Mouse (Mus musculus): Measurements from ENCODE around the gene Akap5. TPM values are rescaled to one million over a fixed set of nuclear protein-coding genes. Genes with fewer than 3 reads are reported as not detected.

Gene Akap5
- polyA plus RNA-seq, 1 experiment from 2014 or later, result 0.98 TPM

DNA sequence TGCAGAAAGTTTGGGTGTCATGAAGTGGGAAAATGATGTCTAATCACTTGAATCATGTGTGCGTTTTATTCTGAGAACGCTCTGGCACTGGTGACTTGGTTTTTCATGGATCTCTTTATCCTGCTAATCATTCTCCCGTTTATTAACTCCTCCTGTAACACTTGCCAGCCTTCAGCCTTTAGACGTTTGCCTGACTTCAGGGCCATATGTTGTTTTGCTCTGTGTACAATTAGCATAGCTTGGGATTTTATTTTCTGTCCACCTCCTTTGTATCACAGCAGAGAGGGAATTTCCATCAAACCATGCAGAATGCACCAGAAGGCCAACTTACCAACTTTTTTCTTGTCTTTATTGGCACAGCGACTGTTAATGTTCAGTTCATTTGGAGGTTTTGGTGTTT lies 26.9 kb upstream of the Akap5 start:
- Histone ChIP-seq H3K9ac (no peak overlapping the region), H3K4me1 (no peaks in the 10 kb centered on the region), H3K9me3 (replicated peaks) (no peaks in the 10 kb centered on the region), H3K4me2 (no peak overlapping the region), H3K27me3 (replicated peaks) (no peaks in the 10 kb centered on the region), H3K36me3 (peaks cover 98% of the 10 kb centered on the region), H3K27ac (no peak overlapping the region), H3K4me3 (no peak overlapping the region)
- 86% methylated on average over 5 of the region's 5 CpGs for WGBS (ENCODE audit: insufficient replicate concordance)
- no peak for ATAC-seq

DNA sequence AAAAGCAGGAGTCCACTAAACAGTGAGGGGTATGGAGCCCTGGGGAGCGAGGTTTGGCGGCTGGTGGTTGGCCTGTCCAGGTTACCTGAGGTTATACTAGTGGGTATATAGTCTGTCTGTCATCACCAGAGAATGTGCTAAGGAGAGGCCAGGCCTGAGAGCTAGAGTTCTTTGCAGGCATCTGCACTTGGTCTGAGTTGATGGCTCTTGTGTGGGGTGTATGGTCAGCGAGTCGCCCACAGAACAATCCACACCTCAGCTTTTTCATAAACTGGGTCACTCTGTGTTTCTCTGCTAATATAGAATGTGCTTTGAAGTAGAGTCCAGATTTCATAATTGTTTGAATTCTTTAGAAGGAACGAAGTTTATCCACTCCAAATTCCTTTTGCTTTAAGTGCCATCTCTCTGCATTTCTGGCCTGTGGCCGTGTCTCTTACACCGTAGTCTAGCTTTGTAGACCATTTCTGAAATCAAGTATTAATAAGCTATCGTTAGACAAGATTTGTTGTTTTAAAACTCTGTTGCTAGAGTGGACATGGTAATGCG lies 25.3 kb upstream of the Akap5 start:
- no peak for ATAC-seq
- Histone ChIP-seq H3K36me3 (peaks cover 98% of the 10 kb centered on the region), H3K4me1 (no peaks in the 10 kb centered on the region), H3K9ac (no peak overlapping the region), H3K4me3 (no peak overlapping the region), H3K9me3 (replicated peaks) (no peaks in the 10 kb centered on the region), H3K27ac (no peak overlapping the region), H3K4me2 (no peak overlapping the region), H3K27me3 (replicated peaks) (no peaks in the 10 kb centered on the region)
- WGBS (ENCODE audit: insufficient replicate concordance), result 84% methylated on average over 9 of the region's 9 CpGs

GRCm38 (mm10) chr12:76300367-76300766 lies 24.3 kb upstream of the Akap5 start:
- ATAC-seq, result no peak
- 90% methylated on average over 10 of the region's 10 CpGs for WGBS (ENCODE audit: insufficient replicate concordance)
- H3K36me3 ChIP-seq, result peaks cover 97% of the 10 kb centered on the region

DNA sequence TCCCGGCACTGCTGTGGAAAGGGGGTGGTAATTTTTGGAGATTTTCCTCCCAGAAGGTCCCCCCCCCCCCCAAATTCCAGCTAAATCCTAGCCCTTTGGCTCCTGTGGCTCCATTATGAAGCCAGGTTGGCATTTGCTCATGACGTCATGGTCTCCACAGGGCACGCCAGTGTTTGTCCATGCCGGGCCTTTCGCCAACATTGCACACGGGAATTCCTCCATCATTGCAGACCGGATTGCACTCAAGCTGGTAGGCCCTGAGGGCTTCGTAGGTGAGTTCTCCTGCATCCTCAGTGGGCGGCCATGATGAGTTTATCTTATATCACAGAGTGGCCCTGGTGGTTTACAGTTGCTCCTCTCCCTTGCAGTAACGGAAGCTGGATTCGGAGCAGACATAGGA lies 21.2 kb upstream of the Akap5 start:
- Histone ChIP-seq H3K4me3 (no peak overlapping the region), H3K9me3 (replicated peaks) (no peaks in the 10 kb centered on the region), H3K9ac (no peak overlapping the region), H3K4me2 (no peak overlapping the region), H3K27me3 (replicated peaks) (no peaks in the 10 kb centered on the region), H3K27ac (no peak overlapping the region), H3K4me1 (no peaks in the 10 kb centered on the region), H3K36me3 (peaks cover 97% of the 10 kb centered on the region)
- no peak for ATAC-seq
- 88% methylated on average over 11 of the region's 11 CpGs for WGBS (ENCODE audit: insufficient replicate concordance)

More at GRCm38 (mm10) chr12:76300367-76300766, 24.3 kb upstream of the Akap5 start:
- H3K27ac ChIP-seq, result no peak overlapping the region
- H3K4me2 ChIP-seq, result no peak overlapping the region
- H3K9me3 ChIP-seq (replicated peaks), result no peaks in the 10 kb centered on the region
- no peak overlapping the region for H3K9ac ChIP-seq
- H3K27me3 ChIP-seq (replicated peaks), result no peaks in the 10 kb centered on the region
- no peaks in the 10 kb centered on the region for H3K4me1 ChIP-seq
- H3K4me3 ChIP-seq, result no peak overlapping the region

DNA sequence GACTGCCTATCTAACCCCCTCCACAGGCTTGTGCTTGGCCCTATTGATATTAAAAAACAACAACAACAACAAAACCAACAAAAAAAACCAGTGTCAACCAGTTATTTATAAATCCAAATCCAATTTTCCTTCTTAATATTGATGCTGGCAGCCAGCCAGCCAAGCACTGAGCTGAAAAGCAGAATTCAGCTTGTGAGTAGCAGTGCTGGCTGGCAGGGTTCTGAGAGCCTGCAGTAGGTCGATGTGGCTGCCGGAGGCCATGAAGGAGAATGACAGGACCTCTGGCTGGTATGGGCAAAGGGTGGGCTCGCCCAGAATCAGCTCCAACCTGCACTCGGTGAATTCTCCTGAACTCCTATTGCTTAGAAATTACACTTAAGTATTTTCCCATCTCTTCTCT lies 20.5 kb upstream of the Akap5 start:
- 85% methylated on average over 4 of the region's 4 CpGs for WGBS (ENCODE audit: insufficient replicate concordance)
- no peaks in the 10 kb centered on the region for H3K4me1 ChIP-seq
- H3K4me2 ChIP-seq, result no peak overlapping the region
- peaks cover 97% of the 10 kb centered on the region for H3K36me3 ChIP-seq
- H3K4me3 ChIP-seq, result no peak overlapping the region
- H3K9ac ChIP-seq, result no peak overlapping the region
- no peak overlapping the region for H3K27ac ChIP-seq
- H3K9me3 ChIP-seq (replicated peaks), result no peaks in the 10 kb centered on the region
- no peaks in the 10 kb centered on the region for H3K27me3 ChIP-seq (replicated peaks)
- ATAC-seq, result no peak

GRCm38 (mm10) chr12:76305107-76305506 lies 19.6 kb upstream of the Akap5 start:
- H3K9ac ChIP-seq, result no peak overlapping the region
- WGBS (ENCODE audit: insufficient replicate concordance), result 74% methylated on average over 8 of the region's 8 CpGs
- no peaks in the 10 kb centered on the region for H3K9me3 ChIP-seq (replicated peaks)
- no peak overlapping the region for H3K4me2 ChIP-seq
- H3K36me3 ChIP-seq, result peaks cover 96% of the 10 kb centered on the region
- H3K27me3 ChIP-seq (replicated peaks), result no peaks in the 10 kb centered on the region
- H3K4me1 ChIP-seq, result peaks cover 3% of the 10 kb centered on the region; the same call in 1 of the 2 replicates
- H3K4me3 ChIP-seq, result no peak overlapping the region
- no peak overlapping the region for H3K27ac ChIP-seq
- ATAC-seq, result no peak

DNA sequence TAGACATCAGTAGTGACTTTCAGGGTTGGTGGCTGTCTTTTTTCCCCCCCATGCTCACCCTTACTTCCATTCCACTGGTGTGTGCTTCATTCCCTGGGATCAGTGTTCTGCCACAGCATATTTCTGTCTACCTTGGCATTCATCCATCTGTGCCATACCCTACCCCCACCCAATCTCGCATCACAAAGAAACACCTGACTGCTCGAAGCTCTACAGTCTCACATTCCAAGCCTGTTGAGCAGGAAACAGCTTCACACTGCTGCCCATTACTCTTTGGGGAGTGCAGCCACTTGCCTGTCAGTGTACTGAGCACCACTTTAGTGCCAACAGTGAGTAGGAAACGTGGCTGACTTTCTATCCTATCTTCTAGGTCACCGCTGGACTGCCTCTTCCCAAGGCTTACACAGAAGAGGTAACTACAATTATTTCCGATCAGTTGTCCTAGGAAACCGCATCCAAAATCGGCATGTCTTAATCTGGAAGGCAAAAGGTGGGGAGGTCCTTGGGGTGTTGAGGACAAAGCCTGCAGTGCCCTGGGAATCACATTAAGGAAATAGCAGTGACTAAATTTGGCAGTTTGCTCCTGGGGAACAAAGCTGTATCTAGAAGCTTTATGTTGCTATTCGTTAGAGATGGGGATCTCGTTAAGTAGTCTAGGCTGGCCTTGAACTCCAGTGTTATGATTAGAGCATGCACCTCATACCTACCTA lies 17.7 kb upstream of the Akap5 start:
- H3K27me3 ChIP-seq (replicated peaks), result no peaks in the 10 kb centered on the region
- peaks cover 21% of the 10 kb centered on the region; the same call in 1 of the 2 replicates for H3K4me1 ChIP-seq
- WGBS (ENCODE audit: insufficient replicate concordance), result 84% methylated on average over 9 of the region's 9 CpGs
- no peak overlapping the region for H3K4me3 ChIP-seq
- H3K27ac ChIP-seq, result no peak overlapping the region
- no peak overlapping the region for H3K9ac ChIP-seq
- no peak overlapping the region for H3K4me2 ChIP-seq
- no peak for ATAC-seq
- H3K9me3 ChIP-seq (replicated peaks), result no peaks in the 10 kb centered on the region
- H3K36me3 ChIP-seq, result peaks cover 97% of the 10 kb centered on the region

DNA sequence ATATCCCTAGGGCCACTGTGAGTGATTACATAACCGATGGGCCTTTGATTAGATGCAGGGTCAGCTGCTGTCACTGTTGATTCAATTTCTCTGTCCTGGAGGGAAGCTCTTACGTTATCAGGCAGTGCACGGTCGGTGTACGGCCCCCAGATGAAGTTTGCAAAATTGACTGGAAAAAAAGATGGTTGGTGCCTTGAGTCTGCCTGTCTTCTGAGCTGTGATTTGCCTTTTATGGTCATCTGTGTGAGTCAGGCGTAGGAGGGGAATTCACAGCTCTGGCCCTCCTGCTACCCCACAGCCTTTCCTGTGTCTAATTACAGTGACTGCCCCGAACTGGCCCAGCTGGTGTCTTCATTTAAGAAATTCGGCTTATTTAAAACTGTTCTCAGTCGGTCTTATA lies 16.7 kb upstream of the Akap5 start:
- H3K27ac ChIP-seq, result no peak overlapping the region
- WGBS (ENCODE audit: insufficient replicate concordance), result 60% methylated on average over 9 of the region's 9 CpGs
- peaks cover 99% of the 10 kb centered on the region for H3K36me3 ChIP-seq

DNA sequence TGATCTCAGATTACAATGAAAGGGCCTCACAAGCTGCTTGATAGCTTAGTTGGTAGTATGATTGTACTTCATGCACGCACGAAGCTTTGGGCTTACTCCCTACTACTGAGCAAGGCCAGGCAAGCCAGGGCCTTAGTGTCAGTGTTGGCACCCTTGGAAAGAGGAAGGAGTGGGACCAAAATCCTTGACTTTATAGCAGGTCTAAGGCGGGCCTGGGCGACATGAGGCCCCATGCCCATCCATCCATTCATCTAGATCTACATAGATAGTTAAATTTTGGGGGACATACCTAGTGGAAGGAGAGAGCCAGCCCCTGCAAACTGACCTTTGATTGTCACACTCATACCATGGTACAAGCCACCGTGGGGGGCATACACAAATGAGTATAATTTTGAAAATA lies 16.3 kb upstream of the Akap5 start:
- no peak for ATAC-seq
- Histone ChIP-seq H3K27me3 (replicated peaks) (no peaks in the 10 kb centered on the region), H3K4me3 (no peak overlapping the region), H3K4me2 (no peak overlapping the region), H3K4me1 (peaks cover 21% of the 10 kb centered on the region; the same call in 1 of the 2 replicates), H3K27ac (0 out of 2 replicates have a peak overlapping the region, but pooled peaks have one; percentile 25), H3K9me3 (replicated peaks) (no peaks in the 10 kb centered on the region), H3K36me3 (peaks cover 99% of the 10 kb centered on the region), H3K9ac (no peak overlapping the region)
- WGBS (ENCODE audit: insufficient replicate concordance), result 84% methylated on average over 5 of the region's 5 CpGs

More for the DNA sequence above, 16.7 kb upstream of the Akap5 start:
- Histone ChIP-seq H3K27me3 (replicated peaks) (no peaks in the 10 kb centered on the region), H3K9ac (no peak overlapping the region), H3K9me3 (replicated peaks) (no peaks in the 10 kb centered on the region), H3K4me1 (peaks cover 21% of the 10 kb centered on the region; the same call in 1 of the 2 replicates), H3K4me2 (no peak overlapping the region), H3K4me3 (no peak overlapping the region)
- no peak for ATAC-seq

GRCm38 (mm10) chr12:76310007-76310406 lies 14.7 kb upstream of the Akap5 start:
- Histone ChIP-seq H3K4me1 (peaks cover 21% of the 10 kb centered on the region; the same call in 1 of the 2 replicates), H3K4me3 (no peak overlapping the region), H3K36me3 (peaks cover 99% of the 10 kb centered on the region), H3K9ac (no peak overlapping the region), H3K4me2 (no peak overlapping the region), H3K27ac (peak overlapping the region; percentile 18; the same call in 1 of the 2 replicates), H3K27me3 (replicated peaks) (no peaks in the 10 kb centered on the region), H3K9me3 (replicated peaks) (no peaks in the 10 kb centered on the region)
- 37% methylated on average over 6 of the region's 6 CpGs for WGBS (ENCODE audit: insufficient replicate concordance)
- ATAC-seq, result 0 out of 2 replicates have a peak, but pooled peaks have one; percentile 38

GRCm38 (mm10) chr12:76310633-76311032 lies 14.1 kb upstream of the Akap5 start:
- H3K9ac ChIP-seq, result no peak overlapping the region
- no peak overlapping the region for H3K4me3 ChIP-seq
- 0 out of 2 replicates have a peak overlapping the region, but pooled peaks have one; percentile 18 for H3K27ac ChIP-seq
- H3K27me3 ChIP-seq (replicated peaks), result no peaks in the 10 kb centered on the region
- no peak for ATAC-seq
- peaks cover 99% of the 10 kb centered on the region for H3K36me3 ChIP-seq
- no peaks in the 10 kb centered on the region for H3K9me3 ChIP-seq (replicated peaks)
- peaks cover 21% of the 10 kb centered on the region; the same call in 1 of the 2 replicates for H3K4me1 ChIP-seq
- WGBS (ENCODE audit: insufficient replicate concordance), result 68% methylated on average over 6 of the region's 6 CpGs
- H3K4me2 ChIP-seq, result no peak overlapping the region

DNA sequence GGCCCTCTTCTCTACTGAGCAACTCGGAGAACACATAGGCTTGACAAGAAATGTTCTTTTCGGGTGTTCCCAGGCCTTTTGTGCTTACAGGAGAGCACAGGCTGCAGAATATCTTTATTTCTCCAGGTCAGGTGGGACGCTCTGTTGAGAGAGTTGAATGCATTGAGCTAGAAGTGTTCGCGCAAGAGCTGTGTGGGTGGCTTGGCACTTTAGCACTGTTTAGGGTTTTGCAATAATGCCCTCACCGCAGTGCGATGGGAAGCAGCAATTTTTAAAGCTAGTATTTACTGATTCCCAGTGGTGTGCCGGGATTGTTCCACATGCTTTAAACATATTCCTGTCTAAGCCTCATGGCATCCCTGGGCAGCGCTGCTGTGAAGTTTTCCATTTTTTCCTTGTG lies 13.5 kb upstream of the Akap5 start:
- Histone ChIP-seq H3K36me3 (peaks cover 99% of the 10 kb centered on the region), H3K4me3 (no peak overlapping the region), H3K9ac (no peak overlapping the region), H3K27me3 (replicated peaks) (no peaks in the 10 kb centered on the region), H3K4me2 (no peak overlapping the region), H3K27ac (no peak overlapping the region), H3K9me3 (replicated peaks) (no peaks in the 10 kb centered on the region), H3K4me1 (peaks cover 21% of the 10 kb centered on the region; the same call in 1 of the 2 replicates)
- no peak for ATAC-seq
- WGBS (ENCODE audit: insufficient replicate concordance), result 87% methylated on average over 9 of the region's 9 CpGs

Data from liver, embryonic 12.5 days (tissue).